Mouse (Mus musculus): ENCODE data around the gene Strbp.
"Not testable (repeated sequence)": the region's sequence is repeated elsewhere in the genome, so short reads cannot be mapped to it uniquely, and the experiment has no call there.

Gene Strbp

GRCm38 (mm10) chr2:37518561-37519285 lies 184.9 kb downstream of the Strbp start:
- no peak for DNase-seq

DNA sequence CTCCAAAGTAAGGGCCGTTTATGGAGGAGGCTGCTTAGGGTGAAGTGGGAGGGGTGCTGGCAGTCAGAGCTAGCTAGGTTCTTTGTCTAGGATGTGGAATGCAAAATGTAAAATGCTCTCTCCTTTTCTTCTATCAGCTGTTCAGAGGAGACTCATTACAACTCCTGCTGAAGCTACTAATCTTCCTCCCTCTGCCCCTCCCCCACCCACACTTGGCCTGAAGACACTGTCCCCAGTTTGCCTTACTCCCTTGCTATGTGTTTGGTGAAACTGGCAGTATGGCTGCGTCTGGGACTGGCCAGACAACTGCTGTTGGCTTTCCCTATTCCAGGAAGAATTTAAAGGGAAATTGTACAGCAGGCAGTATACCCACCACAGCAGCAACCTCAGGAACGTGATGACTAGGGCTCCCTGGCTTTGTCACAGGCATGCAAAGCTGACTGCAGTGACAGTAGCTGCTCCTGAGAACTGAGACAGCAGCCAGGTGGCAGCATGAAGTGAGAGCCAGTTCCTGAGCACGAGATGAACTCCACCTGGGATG lies 186.7 kb downstream of the Strbp start:
- no peak for DNase-seq

DNA sequence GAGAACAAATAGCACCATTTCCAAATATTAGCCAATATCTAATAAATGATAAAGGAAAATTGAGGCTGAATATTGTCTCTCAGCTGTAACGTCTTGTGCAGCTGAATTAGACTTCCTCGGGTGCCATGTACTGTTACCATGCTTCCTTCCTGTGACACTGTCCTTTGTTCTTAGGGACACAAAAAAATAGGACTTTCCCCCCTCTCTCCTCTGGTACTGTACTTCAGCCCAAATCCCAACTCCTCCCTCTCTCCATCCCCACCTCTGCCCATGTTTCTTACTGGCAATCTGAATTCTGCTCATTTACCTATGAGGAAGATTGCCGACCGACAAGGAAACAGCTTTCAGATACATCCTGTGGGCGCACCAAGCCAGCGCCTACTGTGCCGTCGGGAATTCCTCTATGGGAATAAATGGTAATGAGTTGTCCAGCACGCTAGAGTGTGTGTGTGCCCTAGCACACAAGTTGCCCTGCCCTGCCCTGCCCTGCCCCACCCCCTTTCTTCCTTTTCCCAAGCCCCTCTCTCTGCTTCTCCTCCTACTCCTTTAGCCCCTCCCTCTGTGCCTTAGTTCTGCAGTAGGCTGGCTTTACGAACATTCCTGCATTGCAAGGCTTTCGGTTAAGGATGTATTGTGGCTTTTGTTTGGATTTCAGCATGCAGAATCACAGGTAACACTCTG lies 187.5 kb downstream of the Strbp start, which contains the start of gene Gpr21:
Gpr21 (plus strand) TSS at position 303 of the 681 bp plus-strand sequence.
- DNase-seq = no peak

DNA sequence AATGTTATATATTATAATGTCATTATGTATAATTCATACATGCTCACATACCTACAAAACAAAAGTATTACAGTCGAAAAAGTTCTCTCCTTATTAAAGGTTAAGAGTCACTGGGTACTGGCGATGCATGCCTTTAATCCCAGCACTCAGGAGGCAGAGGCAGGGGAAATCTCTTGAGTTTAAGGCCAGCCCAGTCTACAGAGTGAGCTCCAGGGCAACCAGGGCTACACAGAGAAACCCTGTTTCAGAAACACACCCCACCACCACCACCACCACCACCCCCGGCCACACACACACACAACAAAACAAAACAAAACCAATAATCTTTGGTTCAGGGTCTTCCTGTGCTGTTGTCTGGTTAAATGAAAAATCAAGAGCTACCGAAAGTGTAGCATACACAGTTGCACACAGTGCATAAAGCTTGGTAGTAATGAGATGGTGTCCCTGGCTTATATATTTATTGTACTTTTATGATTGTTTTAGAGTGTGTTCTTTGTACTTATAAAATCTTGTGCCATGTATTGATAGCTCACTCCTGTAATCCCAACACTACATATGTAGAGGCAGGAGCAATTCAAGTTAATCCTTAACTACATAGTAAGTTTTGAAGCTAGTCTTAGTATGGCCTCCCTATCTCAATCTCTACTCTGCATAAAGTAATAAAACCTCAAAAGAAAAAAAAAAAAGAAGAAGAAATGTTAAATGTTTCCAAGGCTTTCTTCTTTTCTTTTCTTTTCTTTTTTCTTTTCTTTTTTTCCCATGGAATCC lies 192.3 kb downstream of the Strbp start:
- DNase-seq = no peak

- not testable (repeated sequence) for DNase-seq
Measured at GRCm38 (mm10) chr2:37505856-37506255, 197.8 kb downstream of the Strbp start.

GRCm38 (mm10) chr2:37497321-37497720 lies 206.3 kb downstream of the Strbp start:
- DNase-seq = no peak

- DNase-seq = no peak
Measured at GRCm38 (mm10) chr2:37488956-37489355, 214.7 kb downstream of the Strbp start.

DNA sequence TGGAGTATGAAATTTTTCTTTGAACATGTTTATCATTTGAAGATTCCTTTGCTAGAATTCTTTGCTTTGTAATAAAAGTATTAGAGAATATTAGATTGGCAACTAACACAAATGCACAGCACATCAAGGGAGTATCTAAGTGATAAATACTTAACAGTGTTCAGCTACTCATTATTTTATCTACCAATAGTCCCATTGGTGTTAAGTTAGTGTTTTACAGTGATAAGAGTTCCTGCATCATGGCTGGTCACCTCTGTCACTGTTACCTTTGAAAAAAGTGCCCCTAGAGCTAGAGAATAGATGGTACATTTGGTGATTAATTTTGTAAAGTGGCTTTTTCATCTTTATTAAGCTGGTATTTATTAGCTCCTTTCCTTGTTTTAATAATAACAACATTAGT lies 217.3 kb downstream of the Strbp start:
- DNase-seq = no peak

DNA sequence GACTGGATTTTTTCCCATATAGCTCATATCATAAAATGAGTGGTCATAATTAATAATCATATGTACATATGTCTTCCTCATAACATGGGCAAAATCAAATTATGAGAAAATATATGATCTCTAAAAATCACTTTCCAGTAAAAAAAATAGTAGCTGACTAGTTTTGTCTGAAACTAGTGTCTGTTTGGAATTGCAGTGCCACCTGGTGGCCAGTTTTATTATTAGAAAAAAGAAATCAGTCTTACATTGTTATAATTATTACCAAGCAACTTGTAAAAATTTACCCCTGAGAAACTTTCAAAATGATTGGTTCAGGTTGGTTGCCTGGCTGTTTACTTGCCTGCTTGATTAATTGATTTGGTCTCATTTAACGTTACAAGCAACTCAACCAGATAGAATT lies 218.3 kb downstream of the Strbp start:
- no peak for DNase-seq

DNA sequence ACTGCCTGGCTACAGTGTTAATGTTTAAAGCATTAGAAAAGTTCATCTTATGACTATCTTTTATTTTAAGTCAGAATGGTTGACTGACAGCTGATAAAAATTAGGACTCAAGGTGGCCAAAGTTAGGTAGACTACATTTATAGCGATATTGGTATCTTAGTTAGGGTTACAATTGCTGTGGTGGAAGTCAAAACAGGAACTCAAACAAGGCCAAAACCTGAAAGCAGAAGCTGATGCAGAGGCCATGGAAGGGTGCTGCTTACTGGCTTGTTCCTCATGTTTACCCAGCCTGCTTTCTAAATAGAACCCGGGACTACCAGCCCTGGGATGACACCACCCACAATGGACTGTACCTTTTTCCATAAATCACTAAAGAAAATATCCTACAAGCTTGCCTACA lies 219.5 kb downstream of the Strbp start:
- no peak for DNase-seq

- DNase-seq = no peak
Measured at GRCm38 (mm10) chr2:37480039-37480438, 223.6 kb downstream of the Strbp start.

GRCm38 (mm10) chr2:37479559-37479958 lies 224.1 kb downstream of the Strbp start:
- DNase-seq = no peak

DNA sequence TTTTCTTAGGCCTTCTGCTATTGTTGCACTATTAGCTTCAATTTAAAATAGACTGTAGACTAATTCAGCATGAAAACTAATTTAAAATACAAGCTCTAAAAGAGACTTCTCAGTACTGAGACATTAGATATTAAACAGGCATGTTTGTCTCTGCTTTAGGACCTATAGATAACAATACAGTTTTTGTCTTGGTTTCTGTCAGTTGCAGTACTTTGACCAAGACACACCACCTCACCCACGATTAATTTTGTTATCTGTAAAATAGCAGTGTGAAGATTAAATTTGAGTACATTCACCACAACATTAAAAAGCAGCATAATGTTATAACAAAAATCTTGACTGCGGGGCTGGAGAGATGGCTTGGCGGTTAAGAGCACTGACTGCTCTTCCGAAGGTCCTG lies 237.4 kb downstream of the Strbp start:
- no peak for DNase-seq

DNA sequence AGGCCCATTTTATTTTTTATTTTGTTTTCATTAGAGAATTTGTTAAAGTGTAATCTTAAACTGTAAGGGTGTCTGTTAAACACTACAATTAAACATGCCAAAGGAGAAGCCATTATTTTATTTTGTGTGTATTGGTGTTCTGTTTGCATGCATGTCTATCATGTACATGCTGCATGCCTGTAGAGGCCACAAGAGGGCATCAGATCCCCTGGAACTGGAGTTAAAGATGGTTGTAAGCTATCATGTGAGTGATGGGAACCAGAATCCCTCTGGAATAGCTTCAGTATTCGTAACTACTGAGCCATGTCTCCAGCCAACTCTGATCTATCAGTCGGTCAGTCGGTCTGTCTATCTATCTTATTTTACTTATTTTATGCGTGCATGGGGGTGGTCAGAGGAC lies 243.0 kb downstream of the Strbp start:
- no peak for DNase-seq

GRCm38 (mm10) chr2:37452376-37452760 lies 251.3 kb downstream of the Strbp start:
- no peak for DNase-seq

DNA sequence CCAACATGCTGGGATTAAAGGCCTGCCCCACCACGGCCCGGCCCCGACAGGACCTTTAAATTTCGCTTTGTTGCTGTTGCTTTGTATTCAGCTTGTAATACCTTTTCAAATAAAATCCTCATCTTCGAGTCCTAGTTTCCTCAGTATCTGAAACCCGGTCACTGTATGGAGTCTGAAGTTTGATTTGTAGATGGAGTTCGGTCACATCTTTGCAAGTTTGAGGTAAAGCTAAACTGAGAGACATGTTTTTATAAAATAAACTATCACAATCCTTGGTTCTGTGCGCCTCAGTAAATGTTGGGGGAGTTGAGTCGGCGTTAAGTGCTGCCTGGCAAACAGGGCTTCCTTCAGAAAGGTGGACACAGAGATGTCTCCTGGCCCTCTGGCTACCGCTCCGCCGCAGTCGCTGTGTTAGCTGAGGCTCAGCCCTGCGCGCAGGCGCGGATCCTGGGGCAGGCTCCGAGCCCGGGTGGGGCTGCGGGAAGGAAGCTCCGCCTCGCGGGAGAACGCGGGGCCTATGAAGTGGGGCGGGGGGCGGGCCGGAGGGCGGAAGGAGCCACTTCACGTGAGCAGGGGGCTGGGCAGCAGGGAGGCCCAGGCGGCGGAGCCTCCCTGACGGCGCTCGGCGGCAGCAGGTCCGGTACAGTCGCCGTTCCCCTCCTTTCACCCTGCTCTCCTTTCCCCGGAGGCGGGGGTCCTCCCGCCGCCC lies 251.8 kb downstream of the Strbp start:
- DNase-seq = peak; percentile 91

DNA sequence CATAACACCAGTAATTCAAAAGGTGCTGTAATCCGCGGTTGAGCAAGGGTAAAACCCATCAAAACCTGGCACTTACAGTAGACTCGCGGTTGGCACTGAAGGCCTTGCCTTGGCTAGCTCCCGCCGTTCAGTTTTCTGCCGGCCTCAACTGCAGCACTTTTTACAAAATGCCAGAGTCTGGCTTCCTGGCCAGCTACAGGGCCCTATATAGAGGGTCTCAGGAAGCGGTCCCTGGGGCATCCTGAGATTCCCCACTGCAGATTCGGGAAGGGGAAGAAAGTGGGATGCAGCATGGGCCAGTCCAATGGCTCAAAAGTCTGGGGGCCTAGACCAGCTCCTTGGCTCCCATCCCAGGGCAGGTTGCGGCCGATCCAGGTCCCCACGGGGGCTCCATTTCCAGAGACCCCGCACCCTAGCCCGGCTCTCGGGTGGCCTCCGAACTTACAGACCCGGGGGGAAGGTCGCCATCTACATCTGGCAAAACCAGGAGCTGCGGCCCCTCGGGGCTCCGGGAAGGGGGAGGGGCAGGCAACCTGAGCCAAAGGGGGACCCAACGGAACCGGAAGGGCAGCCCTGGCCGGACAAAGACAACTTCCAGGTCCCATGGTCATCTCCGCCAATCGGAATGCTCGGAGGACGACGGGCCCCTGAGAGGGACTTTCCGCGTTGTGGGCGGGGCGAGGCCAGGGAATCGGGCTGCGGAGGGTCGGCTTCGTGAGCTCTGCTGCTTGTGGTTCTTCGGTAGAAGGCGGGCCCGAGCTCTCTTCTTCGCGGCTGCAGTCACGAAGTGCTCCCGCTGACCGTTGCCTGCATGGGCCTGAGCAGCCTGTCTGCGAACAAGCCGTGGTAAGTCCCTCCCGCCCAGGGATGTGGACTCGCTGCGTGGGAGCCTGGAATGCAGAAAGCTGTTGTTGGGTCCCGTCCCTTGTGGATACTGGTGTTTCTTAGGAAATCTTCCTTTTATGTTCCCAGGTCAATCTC lies 260.8 kb downstream of the Strbp start, which contains the start of the genes Zbtb26, Zbtb6 and Rabgap1:
Zbtb26 (minus strand) TSS at position 525 of the 981 bp plus-strand sequence.
Zbtb6 (minus strand) TSS at position 561 of the 981 bp plus-strand sequence.
Rabgap1 (plus strand) TSS at position 669 of the 981 bp plus-strand sequence.
- DNase-seq = peak; percentile 95

All from kidney, adult 11 months (tissue).